Mouse (Mus musculus) E14TG2a.4 (cell line): Measurements from ENCODE around the gene Pdik1l.

Source experiments
- H3K27me3 ChIP-seq: 2 replicates; pipeline ENCODE4 v1.6.1; 2014; ENCODE audit warnings: low read length, control low read depth; ENCODE audit not compliant: insufficient read depth
- H3K36me3 ChIP-seq: 2 replicates; pipeline ENCODE4 v1.6.1; 2014; ENCODE audit warnings: low read length, control low read depth; ENCODE audit not compliant: insufficient read depth
- H3K4me1 ChIP-seq: replicated peaks from 2 replicates; pipeline ENCODE4 v1.6.1; 2014; ENCODE audit warnings: low read depth, low read length, control low read depth
- H3K4me3 ChIP-seq: replicated peaks from 2 replicates; pipeline ENCODE4 v1.5.1; 2014; ENCODE audit warnings: mild to moderate bottlenecking, low read length
- H3K9me3 ChIP-seq: 2 replicates; pipeline ENCODE4 v1.6.1; 2014; ENCODE audit warnings: low read length, control low read depth
- CTCF ChIP-seq: conservative IDR thresholded peaks from 2 replicates; pipeline ENCODE4 v1.5.1; 2014; ENCODE audit warnings: low read length
- NANOG ChIP-seq: IDR thresholded peaks from 2 replicates; pipeline ENCODE4 v1.6.1; 2014; ENCODE audit warnings: borderline replicate concordance, low read length, mixed read lengths
- POU5F1 ChIP-seq: IDR thresholded peaks from 2 replicates; pipeline ENCODE4 v1.6.1; 2014; ENCODE audit warnings: low read length, borderline replicate concordance

The Pdik1l gene

DNA sequence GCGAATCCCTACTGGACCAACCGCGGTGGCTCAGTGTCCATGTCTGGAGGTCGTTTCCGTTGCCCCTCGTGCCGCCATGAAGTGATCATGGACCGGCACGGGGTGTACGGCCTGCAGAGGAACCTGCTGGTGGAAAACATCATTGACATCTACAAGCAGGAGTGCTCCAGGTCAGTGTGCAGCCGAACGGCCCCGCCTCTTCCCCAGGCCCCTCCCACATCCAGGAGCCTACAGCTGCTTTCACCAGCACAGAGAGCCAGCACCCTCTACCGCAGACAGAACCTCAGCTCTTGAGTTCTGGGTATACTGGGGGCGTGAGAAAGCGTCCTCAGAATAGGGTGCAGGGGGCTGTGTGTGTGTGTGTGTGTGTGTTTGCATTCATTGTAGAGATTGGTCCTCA is 28.7 kb upstream of the Pdik1l start:
- Histone ChIP-seq H3K9me3 (no peaks in the 10 kb centered on the region), H3K4me3 (peak overlapping the region; percentile 67), H3K27me3 (no peaks in the 10 kb centered on the region), H3K36me3 (no peaks in the 10 kb centered on the region; the same call in 1 of the 2 replicates), H3K4me1 (peaks cover 64% of the 10 kb centered on the region)
- TF ChIP-seq POU5F1 (no peak), NANOG (no peak), CTCF (no peak)

DNA sequence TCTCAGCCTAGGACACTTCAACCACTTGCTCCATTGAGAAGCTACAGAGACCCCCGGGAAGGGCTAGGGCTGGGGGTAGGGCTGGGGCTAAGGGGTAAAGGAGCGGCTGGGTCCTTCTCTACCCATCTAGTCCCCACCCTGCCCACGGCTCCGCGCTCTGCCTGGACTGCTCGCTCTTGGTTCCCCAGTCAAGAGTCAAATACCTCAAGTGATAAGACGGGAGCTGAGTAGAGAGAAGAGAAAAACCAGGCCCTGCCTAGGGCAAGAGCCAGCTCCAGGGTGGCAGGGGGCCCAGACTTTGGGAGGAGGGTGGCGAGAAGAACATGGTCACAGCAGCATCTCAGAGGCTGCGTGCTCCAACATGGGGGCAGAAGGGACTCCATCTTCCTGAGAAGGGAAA is 27.8 kb upstream of the Pdik1l start:
- Histone ChIP-seq H3K9me3 (no peaks in the 10 kb centered on the region), H3K36me3 (no peaks in the 10 kb centered on the region; the same call in 1 of the 2 replicates)

DNA sequence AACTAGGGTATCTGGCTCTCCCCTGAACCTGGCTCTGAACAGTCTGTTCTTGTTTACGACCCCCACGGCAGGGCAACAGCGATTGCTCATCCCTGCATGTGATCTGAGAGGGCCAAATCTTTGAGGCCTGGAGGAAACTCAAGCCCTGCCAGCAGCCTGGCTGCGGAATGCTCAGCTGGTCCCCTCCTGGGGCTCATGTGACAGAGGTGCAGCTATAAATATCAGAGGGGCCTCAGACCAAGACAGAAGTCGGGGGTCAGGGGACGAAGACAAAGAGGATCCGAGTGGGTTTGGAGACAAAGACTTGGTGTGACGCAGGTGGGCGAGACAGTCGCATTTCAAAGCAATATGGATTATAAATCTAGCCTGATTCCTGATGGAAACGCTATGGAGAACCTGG is 27.2 kb upstream of the Pdik1l start, which contains the start of gene Trim63:
Gene Trim63 (plus strand): TSS at position 245 of the 400 bp plus-strand sequence.
- H3K4me3 ChIP-seq: peak within 1 kb of the TSS; percentile 67
- H3K36me3 ChIP-seq: no peaks in the 10 kb centered on the region; the same call in 1 of the 2 replicates
- H3K4me1 ChIP-seq: peaks cover 73% of the 10 kb centered on the region
- no peak for TF ChIP-seq POU5F1
- TF ChIP-seq CTCF: no peak
- no peak for TF ChIP-seq NANOG
- no peaks in the 10 kb centered on the region for H3K27me3 ChIP-seq
- no peaks in the 10 kb centered on the region for H3K9me3 ChIP-seq

More for the DNA sequence above, 27.8 kb upstream of the Pdik1l start:
- Histone ChIP-seq H3K27me3 (no peaks in the 10 kb centered on the region), H3K4me3 (peak overlapping the region; percentile 67), H3K4me1 (peaks cover 67% of the 10 kb centered on the region)
- TF ChIP-seq POU5F1 (no peak), NANOG (no peak), CTCF (no peak)

DNA sequence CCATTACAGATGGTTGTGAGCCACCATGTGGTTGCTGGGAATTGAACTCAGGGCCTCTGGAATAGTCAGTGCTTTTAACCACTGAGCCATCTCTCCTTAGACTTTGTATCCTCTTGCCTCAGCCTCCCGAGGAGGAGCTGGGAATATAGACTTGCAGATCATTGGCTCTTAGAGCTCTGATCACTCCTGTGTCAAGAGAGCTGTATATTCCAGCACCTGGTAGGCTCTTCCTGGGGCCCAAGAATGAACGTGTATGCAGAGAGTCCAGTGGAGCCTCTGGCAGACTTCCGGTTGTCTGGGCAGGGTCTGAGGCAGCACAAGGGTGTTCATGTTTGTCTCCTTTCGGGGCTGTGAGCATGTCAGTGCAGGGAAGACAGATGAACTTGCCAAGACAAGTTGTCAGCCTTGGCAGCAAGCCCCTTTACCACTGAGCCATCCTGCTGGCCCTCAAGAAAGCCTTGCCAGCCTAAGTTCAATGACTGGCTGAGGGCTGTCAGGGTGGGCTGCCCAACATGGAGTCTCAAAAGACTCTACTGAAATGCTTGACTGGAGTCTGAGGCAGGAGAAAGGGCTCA is 26.5 kb upstream of the Pdik1l start:
- Histone ChIP-seq H3K4me3 (peak overlapping the region; percentile 46; the same call in 1 of the 2 replicates), H3K4me1 (peaks cover 69% of the 10 kb centered on the region), H3K36me3 (no peaks in the 10 kb centered on the region), H3K27me3 (no peaks in the 10 kb centered on the region), H3K9me3 (no peaks in the 10 kb centered on the region)
- no peak for TF ChIP-seq NANOG
- TF ChIP-seq POU5F1: no peak
- TF ChIP-seq CTCF: no peak

DNA sequence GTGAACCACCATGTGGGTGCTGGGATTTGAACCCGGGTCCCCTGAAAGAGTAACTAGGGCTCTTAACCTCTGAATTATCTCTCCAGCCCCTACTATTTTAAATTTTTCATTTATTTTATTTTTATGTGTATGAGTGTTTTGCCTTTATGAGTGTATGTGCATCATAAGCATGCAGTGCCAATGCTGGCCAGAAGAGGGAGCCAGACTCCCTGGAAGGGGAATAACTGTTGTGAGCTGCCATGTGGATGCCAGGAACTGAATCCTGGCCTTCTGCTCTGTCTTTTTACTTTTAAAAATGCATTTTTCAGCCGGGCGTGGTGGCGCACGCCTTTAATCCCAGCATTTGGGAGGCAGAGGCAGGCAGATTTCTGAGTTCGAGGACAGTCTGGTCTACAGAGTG is 25.2 kb upstream of the Pdik1l start:
- Histone ChIP-seq H3K36me3 (no peaks in the 10 kb centered on the region), H3K27me3 (no peaks in the 10 kb centered on the region), H3K4me1 (peaks cover 65% of the 10 kb centered on the region), H3K4me3 (no peak overlapping the region), H3K9me3 (no peaks in the 10 kb centered on the region)
- TF ChIP-seq CTCF (peak; percentile 85), NANOG (no peak), POU5F1 (no peak)

DNA sequence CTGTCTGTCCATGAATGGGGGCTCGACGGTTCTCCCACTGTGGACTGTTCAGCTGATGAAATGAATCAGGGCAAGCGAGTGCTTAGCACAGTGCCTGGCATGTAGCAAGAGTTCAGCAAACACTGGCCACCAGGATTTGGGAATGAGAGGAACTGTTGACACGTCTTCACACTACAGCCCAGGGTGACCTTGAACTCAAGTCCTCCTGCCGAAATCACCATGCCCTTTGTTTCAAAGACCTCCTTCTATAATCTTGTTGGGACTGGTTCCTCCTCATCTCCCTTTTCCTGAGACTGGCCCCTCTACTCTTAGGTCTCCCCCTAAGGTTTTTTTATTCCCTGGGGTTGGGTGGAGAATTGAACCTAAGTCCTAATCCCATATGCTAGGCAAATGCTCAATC is 24.6 kb upstream of the Pdik1l start:
- no peaks in the 10 kb centered on the region for H3K36me3 ChIP-seq
- H3K4me1 ChIP-seq: peaks cover 71% of the 10 kb centered on the region

DNA sequence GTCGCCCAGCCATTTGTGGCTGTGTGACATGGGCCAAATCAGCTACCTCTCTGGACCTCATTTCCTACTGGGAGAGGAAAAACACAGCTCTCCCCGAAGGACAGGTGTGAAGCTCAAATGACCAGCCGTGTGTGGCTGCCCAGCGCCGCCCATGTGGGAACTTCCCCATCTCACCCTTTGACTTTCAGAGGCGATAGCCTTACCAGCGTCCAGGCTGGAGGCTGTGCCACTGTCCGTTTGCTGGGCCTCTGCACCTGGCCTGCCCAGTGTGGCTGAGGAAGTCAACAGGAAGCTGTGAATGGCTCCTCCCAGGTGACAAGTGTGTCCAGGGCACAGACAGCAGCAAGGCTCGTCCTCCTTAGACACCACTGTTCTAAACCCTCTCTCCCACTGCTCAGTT is 24.1 kb upstream of the Pdik1l start:
- H3K27me3 ChIP-seq: no peaks in the 10 kb centered on the region
- H3K36me3 ChIP-seq: no peaks in the 10 kb centered on the region
- TF ChIP-seq NANOG (no peak), POU5F1 (no peak), CTCF (no peak)

More for the DNA sequence above, 24.6 kb upstream of the Pdik1l start:
- H3K9me3 ChIP-seq: no peaks in the 10 kb centered on the region
- H3K4me3 ChIP-seq: no peak overlapping the region
- no peaks in the 10 kb centered on the region for H3K27me3 ChIP-seq
- no peak for TF ChIP-seq POU5F1
- TF ChIP-seq NANOG: no peak
- no peak for TF ChIP-seq CTCF

DNA sequence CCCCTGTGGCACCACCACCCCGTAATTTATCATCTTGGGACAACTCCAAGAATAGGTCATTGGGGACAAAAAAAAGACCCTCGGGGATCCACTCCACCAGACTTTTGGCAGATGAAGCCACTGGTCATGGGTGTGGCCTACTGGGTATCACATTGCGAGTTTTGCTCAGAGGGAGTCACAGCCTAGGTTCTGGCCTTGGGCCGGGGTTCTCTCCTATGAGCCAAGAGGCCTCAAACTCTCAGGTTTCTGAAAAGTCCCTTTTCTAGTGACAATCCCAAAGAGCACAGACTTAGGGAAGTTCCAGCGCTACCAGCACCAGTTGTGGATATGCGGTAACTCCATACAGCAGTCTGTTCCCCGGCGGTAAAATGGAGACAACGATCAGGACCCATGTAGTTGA is 23.0 kb upstream of the Pdik1l start:
- peaks cover 65% of the 10 kb centered on the region for H3K4me1 ChIP-seq
- H3K27me3 ChIP-seq: no peaks in the 10 kb centered on the region
- no peak overlapping the region for H3K4me3 ChIP-seq
- no peaks in the 10 kb centered on the region for H3K9me3 ChIP-seq
- TF ChIP-seq NANOG: no peak
- no peak for TF ChIP-seq POU5F1
- H3K36me3 ChIP-seq: no peaks in the 10 kb centered on the region

More for the DNA sequence above, 24.1 kb upstream of the Pdik1l start:
- no peaks in the 10 kb centered on the region for H3K9me3 ChIP-seq
- peaks cover 75% of the 10 kb centered on the region for H3K4me1 ChIP-seq
- no peak overlapping the region for H3K4me3 ChIP-seq

DNA sequence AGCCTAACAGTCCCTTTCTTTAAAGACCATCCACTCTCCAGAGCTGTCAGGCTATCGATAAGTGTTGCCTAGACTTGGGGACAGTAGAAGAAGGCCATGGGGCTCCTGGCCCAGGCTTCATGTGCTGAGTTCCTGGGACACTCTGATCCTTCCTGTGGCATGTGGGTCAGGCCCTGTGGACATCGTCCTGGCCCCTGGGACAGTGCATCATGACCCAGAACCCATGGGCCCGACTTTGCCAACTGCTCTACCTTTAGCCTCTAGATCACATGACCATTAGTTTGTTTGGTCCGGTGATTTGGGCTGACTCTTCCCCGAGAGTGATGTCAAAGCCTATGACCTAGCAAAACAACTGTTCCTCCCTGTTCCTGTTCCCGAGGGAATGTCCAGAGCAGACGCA is 22.4 kb upstream of the Pdik1l start:
- no peak for TF ChIP-seq NANOG
- TF ChIP-seq CTCF: no peak
- TF ChIP-seq POU5F1: no peak
- no peaks in the 10 kb centered on the region for H3K27me3 ChIP-seq
- no peaks in the 10 kb centered on the region for H3K9me3 ChIP-seq
- no peak overlapping the region for H3K4me3 ChIP-seq
- H3K4me1 ChIP-seq: peaks cover 60% of the 10 kb centered on the region
- no peaks in the 10 kb centered on the region for H3K36me3 ChIP-seq
